Comparison of ENCODE assay signal across 8 mouse cellular contexts in genomic region chr12:98342158-98342557, GRCm38 (mm10).
DNase-seq lines count a peak whose midpoint lies in the region; ATAC-seq and TF ChIP-seq lines count a peak whose summit lies in the region.

No protein-coding gene starts in this region.

- no peaks in the 10 kb centered on the region for H3K36me3 ChIP-seq in kidney, postnatal 0 days (ENCODE audit: insufficient read depth, low read length)
- H3K36me3 ChIP-seq in embryonic facial prominence, embryonic 10.5 days (replicated peaks), result no peaks in the 10 kb centered on the region
- no peaks in the 10 kb centered on the region for H3K36me3 ChIP-seq in forebrain, embryonic 13.5 days (ENCODE audit: poor library complexity, severe bottlenecking)

- no peaks in the 10 kb centered on the region for H3K9me3 ChIP-seq in kidney, postnatal 0 days (replicated peaks; ENCODE audit: low read length)
- no peaks in the 10 kb centered on the region for H3K9me3 ChIP-seq in embryonic facial prominence, embryonic 10.5 days
- no peaks in the 10 kb centered on the region for H3K9me3 ChIP-seq in forebrain, embryonic 13.5 days (replicated peaks)

- no peaks in the 10 kb centered on the region for H3K27me3 ChIP-seq in kidney, postnatal 0 days (ENCODE audit: insufficient read depth, low read length)
- no peaks in the 10 kb centered on the region for H3K27me3 ChIP-seq in embryonic facial prominence, embryonic 10.5 days (replicated peaks; ENCODE audit: low read depth, poor library complexity, severe bottlenecking)
- H3K27me3 ChIP-seq in forebrain, embryonic 13.5 days, result no peaks in the 10 kb centered on the region

- no peak overlapping the region for H3K4me2 ChIP-seq in kidney, postnatal 0 days (ENCODE audit: low read length)
- no peak overlapping the region for H3K4me2 ChIP-seq in forebrain, embryonic 13.5 days

- 85% methylated on average over 2 of the region's 2 CpGs for WGBS in kidney, postnatal 0 days
- WGBS in embryonic facial prominence, embryonic 10.5 days, result 75% methylated on average over 2 of the region's 2 CpGs
- WGBS in forebrain, embryonic 13.5 days, result 98% methylated on average over 2 of the region's 2 CpGs

- peak; percentile 48; the same call in 1 of the 2 replicates for TF ChIP-seq CTCF in kidney, postnatal 0 days (IDR thresholded peaks at IDR 0.05; ENCODE audit: low read depth)

- H3K27ac ChIP-seq in kidney, postnatal 0 days, result no peak overlapping the region
- no peak overlapping the region for H3K27ac ChIP-seq in embryonic facial prominence, embryonic 10.5 days (replicated peaks)
- no peak overlapping the region for H3K27ac ChIP-seq in forebrain, embryonic 13.5 days

- no peak overlapping the region for H3K9ac ChIP-seq in kidney, postnatal 0 days (ENCODE audit: low read depth, low read length)
- H3K9ac ChIP-seq in forebrain, embryonic 13.5 days, result no peak overlapping the region

- no peak for ATAC-seq in kidney, postnatal 0 days (replicated peaks; ENCODE audit: low FRiP score, low read depth)
- 0 out of 2 replicates have a peak, but pooled peaks have one; percentile 60 for ATAC-seq in neutrophil, adult 5-6 weeks (ENCODE audit: extremely low read depth, insufficient number of reproducible peaks, low FRiP score, poor library complexity, severe bottlenecking)
- no peak for ATAC-seq in forebrain, embryonic 13.5 days

- no peak overlapping the region for H3K4me3 ChIP-seq in kidney, postnatal 0 days (replicated peaks; ENCODE audit: low read depth, low read length)
- H3K4me3 ChIP-seq in embryonic facial prominence, embryonic 10.5 days, result no peak overlapping the region
- H3K4me3 ChIP-seq in forebrain, embryonic 13.5 days, result no peak overlapping the region

- H3K4me1 ChIP-seq in kidney, postnatal 0 days (replicated peaks; ENCODE audit: insufficient read depth, low read length), result no peaks in the 10 kb centered on the region
- no peaks in the 10 kb centered on the region for H3K4me1 ChIP-seq in embryonic facial prominence, embryonic 10.5 days
- no peaks in the 10 kb centered on the region for H3K4me1 ChIP-seq in forebrain, embryonic 13.5 days

- DNase-seq in kidney, postnatal 0 days (ENCODE audit: low spot score), result no peak
- no peak for DNase-seq in kidney, adult 11 months
- DNase-seq in NIH3T3 (ENCODE audit: low read depth), result peak; percentile 44
- DNase-seq in embryonic facial prominence, embryonic 10.5 days (ENCODE audit: low spot score), result peak; percentile 43
- DNase-seq in ovary, postnatal 10 days (ENCODE audit: low spot score), result no peak
- DNase-seq in gastrocnemius, adult 8-10 months (ENCODE audit: low spot score in 2 of 2), result no peak

Comparison
In these comparisons a context has a peak if more than half of its experiments do, and no peak if none do; other contexts are left out.
1. DNase-seq: peak in NIH3T3 (single experiment) and embryonic facial prominence, embryonic 10.5 days (single experiment); none in kidney, postnatal 0 days (single experiment), kidney, adult 11 months (single experiment), ovary, postnatal 10 days (single experiment) and gastrocnemius, adult 8-10 months (0 of 2).